Mouse (Mus musculus): ENCODE data around the gene Sox6. TPM values are rescaled to one million over a fixed set of nuclear protein-coding genes. Genes with fewer than 3 reads are reported as not detected.

The Sox6 gene
- polyA plus RNA-seq, 1 experiment from 2014 or later = 20.9 TPM

- Histone ChIP-seq H3K4me2 (ENCODE audit: low read depth, low read length) (no peak overlapping the region), H3K4me1 (replicated peaks; ENCODE audit: control insufficient read depth, insufficient read depth, low read length) (no peaks in the 10 kb centered on the region), H3K4me3 (ENCODE audit: low read length) (no peak overlapping the region), H3K27me3 (ENCODE audit: control insufficient read depth, insufficient read depth, low read depth, low read length) (no peaks in the 10 kb centered on the region), H3K36me3 (ENCODE audit: control insufficient read depth, insufficient read depth, low read length) (no peaks in the 10 kb centered on the region), H3K9me3 (ENCODE audit: control insufficient read depth, low read length) (no peaks in the 10 kb centered on the region), H3K9ac (ENCODE audit: low read length) (no peak overlapping the region), H3K27ac (ENCODE audit: low read length) (no peak overlapping the region)
- 88% methylated on average over 1 of the region's 1 CpGs for WGBS
- no peak for ATAC-seq (ENCODE audit: low read depth)
Measured at GRCm38 (mm10) chr7:115910313-115910712, 128.3 kb downstream of the Sox6 start.

GRCm38 (mm10) chr7:115904798-115905207, 133.8 kb downstream of the Sox6 start:
- H3K27ac ChIP-seq (ENCODE audit: low read length) = no peak overlapping the region
- no peaks in the 10 kb centered on the region for H3K27me3 ChIP-seq (ENCODE audit: control insufficient read depth, insufficient read depth, low read depth, low read length)
- 84% methylated on average over 9 of the region's 9 CpGs for WGBS
- H3K36me3 ChIP-seq (ENCODE audit: control insufficient read depth, insufficient read depth, low read length) = no peaks in the 10 kb centered on the region
- H3K4me1 ChIP-seq (replicated peaks; ENCODE audit: control insufficient read depth, insufficient read depth, low read length) = no peaks in the 10 kb centered on the region
- no peak overlapping the region for H3K4me2 ChIP-seq (ENCODE audit: low read depth, low read length)
- ATAC-seq (ENCODE audit: low read depth) = no peak
- H3K9ac ChIP-seq (ENCODE audit: low read length) = no peak overlapping the region
- no peak overlapping the region for H3K4me3 ChIP-seq (ENCODE audit: low read length)
- no peaks in the 10 kb centered on the region for H3K9me3 ChIP-seq (ENCODE audit: control insufficient read depth, low read length)

GRCm38 (mm10) chr7:115903931-115904797, 134.4 kb downstream of the Sox6 start:
- H3K36me3 ChIP-seq (ENCODE audit: control insufficient read depth, insufficient read depth, low read length) = no peaks in the 10 kb centered on the region
- no peak overlapping the region for H3K9ac ChIP-seq (ENCODE audit: low read length)
- no peaks in the 10 kb centered on the region for H3K27me3 ChIP-seq (ENCODE audit: control insufficient read depth, insufficient read depth, low read depth, low read length)
- no peaks in the 10 kb centered on the region for H3K9me3 ChIP-seq (ENCODE audit: control insufficient read depth, low read length)
- no peak overlapping the region for H3K27ac ChIP-seq (ENCODE audit: low read length)
- no peak overlapping the region for H3K4me2 ChIP-seq (ENCODE audit: low read depth, low read length)
- H3K4me1 ChIP-seq (replicated peaks; ENCODE audit: control insufficient read depth, insufficient read depth, low read length) = no peaks in the 10 kb centered on the region
- no peak overlapping the region for H3K4me3 ChIP-seq (ENCODE audit: low read length)
- WGBS = 57% methylated on average over 5 of the region's 5 CpGs
- no peak for ATAC-seq (ENCODE audit: low read depth)

GRCm38 (mm10) chr7:115903368-115903767, 135.2 kb downstream of the Sox6 start:
- WGBS = 94% methylated on average over 1 of the region's 1 CpGs
- H3K4me2 ChIP-seq (ENCODE audit: low read depth, low read length) = no peak overlapping the region
- no peaks in the 10 kb centered on the region for H3K4me1 ChIP-seq (replicated peaks; ENCODE audit: control insufficient read depth, insufficient read depth, low read length)
- no peak for ATAC-seq (ENCODE audit: low read depth)
- H3K9ac ChIP-seq (ENCODE audit: low read length) = no peak overlapping the region
- H3K27ac ChIP-seq (ENCODE audit: low read length) = no peak overlapping the region
- H3K36me3 ChIP-seq (ENCODE audit: control insufficient read depth, insufficient read depth, low read length) = no peaks in the 10 kb centered on the region
- no peak overlapping the region for H3K4me3 ChIP-seq (ENCODE audit: low read length)
- H3K27me3 ChIP-seq (ENCODE audit: control insufficient read depth, insufficient read depth, low read depth, low read length) = no peaks in the 10 kb centered on the region
- H3K9me3 ChIP-seq (ENCODE audit: control insufficient read depth, low read length) = no peaks in the 10 kb centered on the region

- H3K27ac ChIP-seq (ENCODE audit: low read length) = no peak overlapping the region
- WGBS = 52% methylated on average over 6 of the region's 6 CpGs
Measured at GRCm38 (mm10) chr7:115895831-115896230, 142.8 kb downstream of the Sox6 start.

GRCm38 (mm10) chr7:115895028-115895671, 143.4 kb downstream of the Sox6 start:
- ATAC-seq (ENCODE audit: low read depth) = no peak
- Histone ChIP-seq H3K4me3 (ENCODE audit: low read length) (no peak overlapping the region), H3K36me3 (ENCODE audit: control insufficient read depth, insufficient read depth, low read length) (no peaks in the 10 kb centered on the region), H3K9ac (ENCODE audit: low read length) (no peak overlapping the region), H3K9me3 (ENCODE audit: control insufficient read depth, low read length) (no peaks in the 10 kb centered on the region), H3K27ac (ENCODE audit: low read length) (no peak overlapping the region), H3K4me1 (replicated peaks; ENCODE audit: control insufficient read depth, insufficient read depth, low read length) (0 out of 2 replicates have a peak, but pooled peaks cover 4% of the 10 kb centered on the region), H3K27me3 (ENCODE audit: control insufficient read depth, insufficient read depth, low read depth, low read length) (no peaks in the 10 kb centered on the region), H3K4me2 (ENCODE audit: low read depth, low read length) (no peak overlapping the region)
- WGBS = 54% methylated on average over 4 of the region's 4 CpGs

More at GRCm38 (mm10) chr7:115895831-115896230, 142.8 kb downstream of the Sox6 start:
- Histone ChIP-seq H3K9ac (ENCODE audit: low read length) (no peak overlapping the region), H3K27me3 (ENCODE audit: control insufficient read depth, insufficient read depth, low read depth, low read length) (no peaks in the 10 kb centered on the region), H3K9me3 (ENCODE audit: control insufficient read depth, low read length) (no peaks in the 10 kb centered on the region), H3K36me3 (ENCODE audit: control insufficient read depth, insufficient read depth, low read length) (no peaks in the 10 kb centered on the region), H3K4me2 (ENCODE audit: low read depth, low read length) (no peak overlapping the region), H3K4me1 (replicated peaks; ENCODE audit: control insufficient read depth, insufficient read depth, low read length) (0 out of 2 replicates have a peak, but pooled peaks cover 4% of the 10 kb centered on the region), H3K4me3 (ENCODE audit: low read length) (no peak overlapping the region)
- no peak for ATAC-seq (ENCODE audit: low read depth)

- H3K27me3 ChIP-seq (ENCODE audit: control insufficient read depth, insufficient read depth, low read depth, low read length) = no peaks in the 10 kb centered on the region
- H3K9me3 ChIP-seq (ENCODE audit: control insufficient read depth, low read length) = no peaks in the 10 kb centered on the region
- H3K4me1 ChIP-seq (replicated peaks; ENCODE audit: control insufficient read depth, insufficient read depth, low read length) = 0 out of 2 replicates have a peak, but pooled peaks cover 4% of the 10 kb centered on the region
- no peak overlapping the region for H3K4me3 ChIP-seq (ENCODE audit: low read length)
- ATAC-seq (ENCODE audit: low read depth) = no peak
- WGBS = 79% methylated on average over 3 of the region's 3 CpGs
- no peak overlapping the region for H3K4me2 ChIP-seq (ENCODE audit: low read depth, low read length)
- no peaks in the 10 kb centered on the region for H3K36me3 ChIP-seq (ENCODE audit: control insufficient read depth, insufficient read depth, low read length)
- H3K27ac ChIP-seq (ENCODE audit: low read length) = no peak overlapping the region
- H3K9ac ChIP-seq (ENCODE audit: low read length) = no peak overlapping the region
Measured at GRCm38 (mm10) chr7:115891482-115891881, 147.1 kb downstream of the Sox6 start.

GRCm38 (mm10) chr7:115889926-115890325, 148.7 kb downstream of the Sox6 start:
- ATAC-seq (ENCODE audit: low read depth) = peak; percentile 70; the same call in 1 of the 2 replicates
- Histone ChIP-seq H3K36me3 (ENCODE audit: control insufficient read depth, insufficient read depth, low read length) (no peaks in the 10 kb centered on the region), H3K27me3 (ENCODE audit: control insufficient read depth, insufficient read depth, low read depth, low read length) (no peaks in the 10 kb centered on the region), H3K9ac (ENCODE audit: low read length) (no peak overlapping the region), H3K4me1 (replicated peaks; ENCODE audit: control insufficient read depth, insufficient read depth, low read length) (peaks cover 9% of the 10 kb centered on the region; the same call in 1 of the 2 replicates), H3K9me3 (ENCODE audit: control insufficient read depth, low read length) (no peaks in the 10 kb centered on the region), H3K27ac (ENCODE audit: low read length) (no peak overlapping the region), H3K4me2 (ENCODE audit: low read depth, low read length) (no peak overlapping the region), H3K4me3 (ENCODE audit: low read length) (no peak overlapping the region)
- 82% methylated on average over 7 of the region's 7 CpGs for WGBS

- Histone ChIP-seq H3K27me3 (ENCODE audit: control insufficient read depth, insufficient read depth, low read depth, low read length) (no peaks in the 10 kb centered on the region), H3K9me3 (ENCODE audit: control insufficient read depth, low read length) (no peaks in the 10 kb centered on the region), H3K36me3 (ENCODE audit: control insufficient read depth, insufficient read depth, low read length) (no peaks in the 10 kb centered on the region), H3K4me2 (ENCODE audit: low read depth, low read length) (no peak overlapping the region), H3K4me3 (ENCODE audit: low read length) (no peak overlapping the region), H3K27ac (ENCODE audit: low read length) (no peak overlapping the region), H3K9ac (ENCODE audit: low read length) (no peak overlapping the region), H3K4me1 (replicated peaks; ENCODE audit: control insufficient read depth, insufficient read depth, low read length) (peaks cover 6% of the 10 kb centered on the region; the same call in 1 of the 2 replicates)
- 94% methylated on average over 1 of the region's 1 CpGs for WGBS
- ATAC-seq (ENCODE audit: low read depth) = no peak
Measured at GRCm38 (mm10) chr7:115888561-115888960, 150.0 kb downstream of the Sox6 start.
